Mouse (Mus musculus) neural tube, embryonic 14.5 days (tissue): Measurements from ENCODE around the gene Tprn. TPM values are rescaled to one million over a fixed set of nuclear protein-coding genes. Genes with fewer than 3 reads are reported as not detected.
A peak's percentile ranks its signal among the peaks of the same experiment; 100 is the strongest.

Source experiments
- ATAC-seq: fragments of 200-750 bp; cut with Nextera tagmentation; 2 replicates; pipeline ENCODE4 v1.8.0; 2017; ENCODE audit warnings: low read depth, mild to moderate bottlenecking, moderate TSS enrichment, moderate library complexity
- H3K27ac ChIP-seq: fragments of 300-500 bp; sonication (generic); 2 replicates; pipeline ENCODE4 v1.5.1; 2014; ENCODE audit warnings: low read depth, mild to moderate bottlenecking, control low read depth, low read length, moderate library complexity, mixed read lengths
- H3K27me3 ChIP-seq: fragments of 300-500 bp; sonication (generic); 2 replicates; pipeline ENCODE4 v1.6.1; 2014; ENCODE audit warnings: low read length; ENCODE audit not compliant: control insufficient read depth, insufficient read depth
- H3K36me3 ChIP-seq: fragments of 300-500 bp; sonication (generic); 2 replicates; pipeline ENCODE4 v1.6.1; 2014; ENCODE audit warnings: low read length, mixed read lengths; ENCODE audit not compliant: control insufficient read depth, insufficient read depth
- H3K4me1 ChIP-seq: fragments of 300-500 bp; sonication (generic); 2 replicates; pipeline ENCODE4 v1.6.1; 2014; ENCODE audit warnings: low read length; ENCODE audit not compliant: control insufficient read depth, insufficient read depth
- H3K4me2 ChIP-seq: fragments of 300-500 bp; sonication (generic); 2 replicates; pipeline ENCODE4 v1.6.1; 2014; ENCODE audit warnings: mild to moderate bottlenecking, low read depth, low read length, control low read depth
- H3K4me3 ChIP-seq: fragments of 300-500 bp; sonication (generic); 2 replicates; pipeline ENCODE4 v1.5.1; 2014; ENCODE audit warnings: low read depth, low read length, control low read depth, mixed read lengths
- H3K9ac ChIP-seq: fragments of 300-500 bp; sonication (generic); replicated peaks from 2 replicates; pipeline ENCODE4 v1.6.1; 2014; ENCODE audit warnings: low read depth, mild to moderate bottlenecking, control low read depth, low read length, mixed read lengths
- H3K9me3 ChIP-seq: fragments of 300-500 bp; sonication (generic); 2 replicates; pipeline ENCODE4 v1.6.1; 2016; ENCODE audit warnings: low read length; ENCODE audit not compliant: control insufficient read depth
- WGBS: fragments of 180-500 bp; shearing (Covaris S2); extraction: QIAGEN DNeasy Blood & Tissue Kit; methylation state at CpG from one replicate; pipeline ENCODE4 v1.1.7; 2014; 5-methylcytosine and 5-hydroxymethylcytosine counted together
- polyA plus RNA-seq: library from polyadenylated mRNA; unstranded; fragments of >200 nt; fragmentation: Nextera tagmentation; extraction: Ambion mirVana; gene quantifications from 2 replicates; pipeline ENCODE4 v1.2.1, GENCODE M21; 2014

Tprn gene
- polyA plus RNA-seq, 1 experiment from 2014 or later, result 11.5 TPM

DNA sequence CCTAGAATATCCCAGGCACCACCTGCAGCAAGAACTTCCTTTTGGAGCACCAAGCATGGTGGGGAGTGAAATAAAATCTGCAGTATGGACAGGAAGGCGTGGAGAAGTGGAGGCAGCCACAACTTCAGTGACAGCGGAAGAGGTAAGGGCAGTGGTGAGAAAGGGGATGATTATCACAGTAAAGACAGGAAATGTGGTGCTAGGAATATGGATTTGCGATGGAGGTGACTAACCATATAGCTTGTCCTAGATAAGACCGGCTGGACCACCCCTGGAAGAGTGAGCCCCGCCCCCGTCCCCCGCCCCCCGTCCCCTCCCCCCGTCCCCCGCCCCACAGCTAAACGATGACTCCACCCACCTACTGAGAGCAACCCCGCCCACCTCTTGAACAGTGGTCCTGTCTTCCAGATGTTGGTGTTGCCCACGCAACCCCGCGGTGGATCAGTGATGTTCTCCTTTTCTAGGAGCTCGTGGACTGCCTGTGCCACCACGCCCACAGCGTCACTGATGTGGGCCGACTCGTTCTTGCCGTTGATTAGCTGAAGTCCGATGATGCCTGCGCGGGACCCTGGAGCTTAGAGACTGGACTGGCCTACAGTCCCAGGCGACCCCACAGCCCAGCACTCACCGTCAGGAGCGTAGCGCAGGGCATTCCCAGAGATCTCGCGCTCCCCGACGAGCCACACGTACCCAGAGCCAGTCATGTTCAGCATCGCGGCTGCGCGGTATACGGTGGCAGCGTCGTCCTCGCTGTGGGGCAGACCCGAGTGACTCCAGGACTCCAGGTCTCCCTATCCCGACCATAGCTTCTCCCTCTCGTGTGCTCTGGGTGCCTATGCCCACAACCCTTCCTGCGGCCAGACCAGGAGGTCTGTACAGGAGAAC is 42.5 kb downstream of the Tprn start:
- Histone ChIP-seq H3K4me3 (peak overlapping the region; percentile 38), H3K4me2 (peak overlapping the region; percentile 52), H3K4me1 (no peaks in the 10 kb centered on the region), H3K36me3 (peaks cover 11% of the 10 kb centered on the region), H3K9me3 (no peaks in the 10 kb centered on the region), H3K9ac (peak overlapping the region; percentile 13; the same call in 1 of the 2 replicates), H3K27me3 (peaks cover 29% of the 10 kb centered on the region), H3K27ac (0 out of 2 replicates have a peak overlapping the region, but pooled peaks have one; percentile 12)
- peak; percentile 81 for ATAC-seq
- 2% methylated on average over 42 of the region's 45 CpGs for WGBS

DNA sequence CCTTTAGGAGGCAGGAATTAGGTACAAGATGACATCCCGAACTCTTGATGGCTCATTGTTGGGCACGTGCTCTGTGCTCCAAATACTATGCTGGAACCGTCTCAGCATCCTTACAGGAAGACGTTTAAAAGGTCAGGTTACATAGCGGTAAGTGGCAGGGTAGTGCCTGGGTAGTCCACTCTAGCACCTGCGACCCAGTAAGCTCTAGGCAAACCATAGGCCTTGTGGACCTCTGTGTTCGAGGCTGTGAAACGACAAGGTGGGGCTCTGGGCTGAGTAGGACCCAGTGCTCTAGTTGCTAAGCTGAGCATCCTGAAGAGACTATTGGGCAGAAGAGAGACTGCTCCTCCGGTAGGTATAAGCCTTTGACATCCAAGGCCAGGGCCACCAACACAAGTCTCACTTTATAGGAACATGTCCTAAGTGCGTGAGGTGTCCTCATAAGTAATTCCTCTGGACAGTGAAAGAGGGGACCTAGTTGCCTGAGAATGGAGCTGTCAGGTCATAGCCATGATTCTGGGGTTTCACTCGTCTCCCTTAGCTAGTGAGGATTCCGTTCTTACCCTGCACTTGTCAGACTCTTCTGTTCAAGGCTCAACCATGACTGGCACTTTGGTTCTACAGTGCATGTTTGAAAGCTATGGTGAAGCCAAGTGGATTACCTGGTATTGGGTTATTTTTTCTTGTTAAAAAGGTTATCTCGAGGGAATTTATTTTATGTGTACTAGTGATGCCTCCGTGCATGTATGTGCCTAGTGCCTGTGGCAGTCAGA is 43.4 kb downstream of the Tprn start:
- Histone ChIP-seq H3K36me3 (peaks cover 15% of the 10 kb centered on the region), H3K9me3 (no peaks in the 10 kb centered on the region), H3K27ac (0 out of 2 replicates have a peak overlapping the region, but pooled peaks have one; percentile 12), H3K4me3 (peak overlapping the region; percentile 38), H3K4me2 (peak overlapping the region; percentile 52), H3K4me1 (no peaks in the 10 kb centered on the region), H3K9ac (peak overlapping the region; percentile 13; the same call in 1 of the 2 replicates), H3K27me3 (peaks cover 37% of the 10 kb centered on the region)
- ATAC-seq, result peak; percentile 23; the same call in 1 of the 2 replicates
- WGBS, result 52% methylated on average over 14 of the region's 14 CpGs

DNA sequence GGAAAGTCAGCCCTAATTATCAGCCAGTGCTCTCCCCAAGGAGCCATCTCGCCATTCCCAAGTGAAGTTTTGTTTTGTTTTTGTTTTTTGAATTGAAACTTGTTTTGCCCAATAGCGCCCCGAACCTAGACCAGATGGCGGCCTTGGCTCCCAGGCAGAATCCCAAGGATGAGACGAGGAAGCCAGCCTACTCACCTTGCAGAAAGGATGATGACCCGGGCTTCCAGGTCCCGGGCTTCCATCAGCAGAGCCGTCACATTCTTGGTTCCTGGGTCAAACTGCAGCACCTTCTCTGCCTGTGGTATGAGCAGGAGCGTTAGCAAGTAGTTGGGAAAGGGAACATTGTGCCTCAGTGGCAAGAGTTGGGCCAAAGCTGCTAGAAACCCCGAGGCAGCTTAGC is 47.8 kb downstream of the Tprn start:
- H3K4me3 ChIP-seq, result no peak overlapping the region

DNA sequence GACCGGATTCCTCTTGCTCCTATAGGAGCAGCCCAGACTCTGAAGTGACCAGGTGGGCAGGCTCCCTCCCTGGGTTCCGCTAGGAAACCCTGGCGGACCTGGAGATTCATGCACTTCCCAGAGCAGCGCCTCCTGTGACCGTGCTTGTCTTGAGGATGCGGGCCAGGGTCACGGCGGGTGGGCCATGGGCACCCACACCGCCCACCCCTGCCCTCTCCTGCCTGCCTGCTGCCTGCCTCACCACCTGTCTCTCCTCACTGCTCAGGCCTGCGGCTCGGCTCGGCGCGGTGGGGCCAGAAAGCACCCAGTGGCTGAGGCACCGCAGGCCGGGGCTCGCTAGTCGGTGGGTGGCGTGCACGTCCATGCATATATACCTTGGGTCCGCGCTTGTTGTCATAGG is 48.6 kb downstream of the Tprn start:
- H3K27me3 ChIP-seq, result peaks cover 72% of the 10 kb centered on the region
- no peak overlapping the region for H3K27ac ChIP-seq
- no peak for ATAC-seq
- peaks cover 14% of the 10 kb centered on the region for H3K36me3 ChIP-seq
- H3K9me3 ChIP-seq, result no peaks in the 10 kb centered on the region
- no peak overlapping the region for H3K9ac ChIP-seq
- WGBS, result 3% methylated on average over 22 of the region's 22 CpGs
- H3K4me1 ChIP-seq, result no peaks in the 10 kb centered on the region
- no peak overlapping the region for H3K4me3 ChIP-seq
- no peak overlapping the region for H3K4me2 ChIP-seq

More for the DNA sequence above, 47.8 kb downstream of the Tprn start:
- Histone ChIP-seq H3K9me3 (no peaks in the 10 kb centered on the region), H3K4me1 (no peaks in the 10 kb centered on the region), H3K27me3 (peaks cover 68% of the 10 kb centered on the region), H3K36me3 (peaks cover 14% of the 10 kb centered on the region), H3K27ac (no peak overlapping the region), H3K9ac (no peak overlapping the region), H3K4me2 (no peak overlapping the region)
- 52% methylated on average over 10 of the region's 10 CpGs for WGBS
- ATAC-seq, result no peak

DNA sequence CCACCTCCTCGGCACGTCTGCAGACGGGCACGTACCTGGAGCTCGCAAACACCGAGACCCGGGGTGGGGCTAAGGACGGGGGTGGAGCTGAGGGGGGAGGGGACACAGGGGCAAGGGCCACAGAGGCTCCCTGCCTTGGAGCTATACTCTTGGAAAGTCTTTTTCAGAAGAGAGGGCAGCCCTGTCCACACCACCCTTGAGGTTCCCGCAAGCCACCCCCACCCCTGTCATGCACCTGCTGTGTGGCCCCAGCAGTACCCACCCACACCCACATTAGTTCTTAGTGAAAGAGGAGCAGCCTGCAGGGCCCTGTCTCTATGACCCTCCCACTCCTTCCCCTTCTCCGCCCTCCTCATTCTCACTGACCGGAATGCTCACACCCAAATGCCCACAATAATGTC is 49.1 kb downstream of the Tprn start:
- peaks cover 77% of the 10 kb centered on the region for H3K27me3 ChIP-seq
- no peak overlapping the region for H3K4me3 ChIP-seq
- no peak for ATAC-seq
- 6% methylated on average over 11 of the region's 11 CpGs for WGBS
- no peaks in the 10 kb centered on the region for H3K4me1 ChIP-seq
- no peaks in the 10 kb centered on the region for H3K9me3 ChIP-seq
- no peak overlapping the region for H3K4me2 ChIP-seq
- H3K27ac ChIP-seq, result no peak overlapping the region
- H3K9ac ChIP-seq, result no peak overlapping the region
- peaks cover 14% of the 10 kb centered on the region for H3K36me3 ChIP-seq

DNA sequence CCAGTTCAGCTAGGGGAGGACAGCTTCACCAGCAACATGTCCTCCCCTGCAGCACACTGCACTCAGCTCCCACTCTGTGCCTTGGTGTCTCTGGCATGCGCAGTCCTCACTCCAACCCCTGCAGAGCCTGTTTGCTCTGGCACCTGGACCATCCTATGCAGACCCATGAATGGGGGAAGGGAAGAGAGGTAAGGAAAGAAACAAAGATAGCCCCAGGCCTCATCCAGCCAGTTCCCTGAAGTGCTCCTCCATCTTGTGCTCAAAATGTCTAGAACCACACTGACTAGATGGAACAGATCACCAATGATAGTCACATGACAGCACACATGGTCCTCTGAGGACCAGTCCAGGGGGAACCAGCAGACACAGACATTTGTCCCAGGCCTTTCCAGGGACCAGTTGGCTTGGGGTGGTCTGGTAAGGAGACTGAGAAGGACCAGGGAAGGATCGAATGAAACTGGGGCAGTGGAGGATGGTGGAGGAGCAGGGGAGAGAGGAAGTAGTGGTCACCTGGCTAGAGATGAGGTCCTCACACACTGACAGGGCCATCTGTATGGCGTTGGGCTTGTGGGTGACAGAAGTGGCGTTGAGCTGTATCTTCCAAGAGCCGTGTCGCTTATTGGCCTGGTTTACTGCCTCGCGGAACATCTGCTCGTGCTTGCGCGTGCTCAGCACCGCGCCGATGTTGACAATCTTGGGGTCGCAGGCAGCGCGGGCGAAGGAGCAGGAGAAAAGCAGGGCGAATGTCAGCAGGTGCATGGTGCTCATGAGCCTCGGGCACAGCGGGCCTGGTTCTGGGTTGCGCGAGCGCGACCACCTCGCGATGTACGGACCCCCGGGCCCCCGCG is 55.9 kb downstream of the Tprn start:
- Histone ChIP-seq H3K36me3 (no peaks in the 10 kb centered on the region; the same call in 1 of the 2 replicates), H3K27me3 (peaks cover 28% of the 10 kb centered on the region), H3K27ac (peak overlapping the region; percentile 78), H3K4me2 (peak overlapping the region; percentile 66), H3K9me3 (no peaks in the 10 kb centered on the region), H3K4me1 (peaks cover 6% of the 10 kb centered on the region; the same call in 1 of the 2 replicates), H3K9ac (peak overlapping the region; percentile 68), H3K4me3 (peak overlapping the region; percentile 64)
- WGBS, result 3% methylated on average over 31 of the region's 31 CpGs
- peak; percentile 78 for ATAC-seq

DNA sequence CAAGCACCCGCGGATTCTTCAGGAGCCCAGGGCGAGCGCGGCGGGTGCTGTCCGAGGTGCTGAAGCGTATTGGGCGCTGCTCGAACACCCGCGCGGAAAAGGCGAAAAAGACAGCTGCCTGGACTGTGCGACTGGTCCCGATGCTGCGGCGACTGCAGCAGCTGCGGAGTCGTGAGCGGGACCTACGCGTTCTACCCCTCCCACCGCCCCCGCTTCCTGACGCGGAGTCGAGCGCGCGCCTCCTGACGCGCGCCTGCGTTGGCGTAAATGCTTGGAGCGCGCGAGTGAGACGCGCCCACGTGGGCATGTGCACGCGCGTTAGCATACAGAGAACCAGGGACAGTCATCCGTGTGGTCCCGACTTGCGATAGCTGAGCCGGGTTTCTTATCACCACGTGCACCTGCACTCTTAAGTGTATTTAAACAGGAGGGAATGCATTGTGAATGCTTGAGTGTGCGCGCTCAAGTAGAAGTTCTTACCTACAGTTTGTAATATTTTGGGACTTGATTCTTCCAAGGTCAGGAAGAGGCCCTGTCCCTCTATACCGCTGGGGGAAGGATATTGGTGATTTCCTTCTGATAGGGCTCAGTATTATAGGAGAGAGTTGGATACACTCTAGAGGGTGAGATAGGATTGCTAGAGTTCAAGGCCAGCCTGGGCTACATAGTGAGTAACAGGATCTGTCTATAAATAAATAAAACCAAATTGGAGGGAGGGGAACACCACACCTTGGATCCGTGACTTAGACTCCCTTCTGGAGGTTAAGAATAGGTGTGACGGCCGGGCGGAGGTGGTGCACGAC is 56.8 kb downstream of the Tprn start, which contains the start of gene Grin1:
Gene Grin1, minus strand, starts transcription at position 217 of the 803 bp plus-strand sequence.
- H3K27ac ChIP-seq, result peak within 1 kb of the TSS; percentile 78
- H3K9me3 ChIP-seq, result no peaks in the 10 kb centered on the region
- peak; percentile 88 for ATAC-seq
- H3K27me3 ChIP-seq, result peaks cover 21% of the 10 kb centered on the region
- H3K36me3 ChIP-seq, result no peaks in the 10 kb centered on the region
- H3K9ac ChIP-seq, result peak within 1 kb of the TSS; percentile 68
- H3K4me1 ChIP-seq, result peaks cover 6% of the 10 kb centered on the region; the same call in 1 of the 2 replicates
- peak within 1 kb of the TSS; percentile 66 for H3K4me2 ChIP-seq
- peak within 1 kb of the TSS; percentile 64 for H3K4me3 ChIP-seq
- 10% methylated on average over 58 of the region's 58 CpGs for WGBS
